Mouse (Mus musculus): ENCODE data around the gene Trpc7. TPM values are rescaled to one million over a fixed set of nuclear protein-coding genes. Genes with fewer than 3 reads are reported as not detected.

Gene Trpc7
- not detected in 2 replicates for polyA plus RNA-seq (2012; rRNA removed)

- no peak for DNase-seq (ENCODE audit: low read depth)
Observed at GRCm38 (mm10) chr13:56895893-56896292, at the start of gene Trpc7. Trpc7 (minus strand) TSS chr13:56895993.

DNA sequence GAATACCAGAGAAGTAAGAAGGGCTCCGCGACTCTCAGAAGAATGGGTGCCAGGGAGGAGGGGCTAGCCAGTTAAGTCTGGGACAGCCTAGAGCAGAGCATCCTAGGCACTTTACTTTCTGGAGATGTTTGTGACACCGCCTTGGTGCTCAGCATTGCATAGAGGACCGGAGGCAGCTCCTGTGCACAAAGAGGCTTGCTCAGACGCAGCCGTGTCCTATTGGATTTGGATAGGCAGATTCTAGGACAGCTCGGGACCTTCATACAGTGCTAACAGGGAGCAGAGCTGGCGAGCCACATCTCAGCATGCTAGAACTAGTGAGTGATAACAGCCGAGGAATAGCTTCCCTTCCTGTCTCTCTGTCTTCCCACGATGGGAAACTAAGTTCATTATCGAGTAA lies 43.5 kb upstream of the Trpc7 start:
- DNase-seq (ENCODE audit: low read depth) = no peak

GRCm38 (mm10) chr13:56933832-56934510 lies 38.2 kb upstream of the Trpc7 start:
- no peak for DNase-seq (ENCODE audit: low read depth)

DNA sequence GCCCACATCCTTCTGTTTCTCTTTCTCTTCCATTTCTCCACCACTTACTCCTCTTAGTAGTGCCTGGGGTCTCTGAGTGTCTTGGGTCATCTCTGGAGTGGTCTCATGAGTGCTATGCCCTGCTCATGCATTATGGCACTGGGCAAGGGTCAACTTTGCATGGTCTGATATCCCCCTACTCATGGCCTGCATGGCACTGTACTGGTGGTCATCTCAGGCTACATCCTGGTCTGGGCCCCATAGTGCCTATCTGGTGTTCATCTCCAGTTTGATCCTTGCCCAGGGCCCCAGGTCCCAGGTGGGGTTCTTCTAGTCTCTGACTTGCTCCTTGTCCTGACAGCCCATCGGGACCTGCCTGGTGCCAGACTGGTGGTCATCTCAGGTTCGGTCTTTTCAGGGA lies 34.6 kb upstream of the Trpc7 start:
- no peak for DNase-seq (ENCODE audit: low read depth)

DNA sequence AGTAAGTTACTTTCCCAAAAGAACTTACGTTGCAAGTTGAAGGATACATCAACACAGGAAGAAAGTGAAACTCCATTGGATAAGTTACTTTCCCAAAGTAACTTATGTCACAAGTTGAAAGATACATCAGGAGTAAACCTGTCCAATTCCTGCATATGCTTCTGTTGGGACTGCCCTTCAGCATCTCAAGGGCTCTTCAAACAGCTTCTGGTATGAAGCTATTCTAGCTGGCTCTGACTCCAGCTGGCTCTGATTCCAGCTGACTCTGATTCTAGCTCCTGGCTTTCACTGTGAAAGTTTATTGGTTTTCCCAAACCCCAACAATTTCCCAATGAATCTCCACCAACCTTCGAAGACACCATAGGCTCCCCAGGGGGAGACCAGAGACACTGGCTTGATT lies 27.2 kb upstream of the Trpc7 start:
- no peak for DNase-seq (ENCODE audit: low read depth)

- no peak for DNase-seq (ENCODE audit: low read depth)
Observed at GRCm38 (mm10) chr13:56921251-56921650, 25.5 kb upstream of the Trpc7 start.

GRCm38 (mm10) chr13:56914721-56915120 lies 18.9 kb upstream of the Trpc7 start:
- DNase-seq (ENCODE audit: low read depth) = no peak

- no peak for DNase-seq (ENCODE audit: low read depth)
Observed at GRCm38 (mm10) chr13:56911093-56911492, 15.3 kb upstream of the Trpc7 start.

DNA sequence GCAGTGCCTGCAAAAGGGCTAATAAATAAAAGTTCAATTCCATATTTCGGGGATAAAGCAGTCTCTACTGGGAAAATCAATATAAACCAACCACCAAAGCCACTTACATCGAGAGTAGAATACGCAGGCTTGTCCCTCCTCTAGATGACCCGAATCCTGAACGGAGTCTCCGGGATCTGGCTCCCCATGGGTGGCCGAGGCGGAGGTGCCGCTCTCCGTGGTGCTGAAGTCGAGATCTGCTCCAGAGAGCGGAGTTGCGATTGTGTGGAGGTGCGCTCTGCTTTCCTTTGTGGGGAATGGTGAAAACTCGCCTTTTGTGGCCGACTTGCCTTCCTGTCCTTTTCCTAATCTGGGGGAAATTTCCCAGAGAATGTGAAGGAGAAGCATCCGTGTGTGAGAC lies 407 bp downstream of the Trpc7 start:
- no peak for DNase-seq (ENCODE audit: low read depth)

GRCm38 (mm10) chr13:56894543-56894942 lies 1.2 kb downstream of the Trpc7 start:
- no peak for DNase-seq (ENCODE audit: low read depth)

DNA sequence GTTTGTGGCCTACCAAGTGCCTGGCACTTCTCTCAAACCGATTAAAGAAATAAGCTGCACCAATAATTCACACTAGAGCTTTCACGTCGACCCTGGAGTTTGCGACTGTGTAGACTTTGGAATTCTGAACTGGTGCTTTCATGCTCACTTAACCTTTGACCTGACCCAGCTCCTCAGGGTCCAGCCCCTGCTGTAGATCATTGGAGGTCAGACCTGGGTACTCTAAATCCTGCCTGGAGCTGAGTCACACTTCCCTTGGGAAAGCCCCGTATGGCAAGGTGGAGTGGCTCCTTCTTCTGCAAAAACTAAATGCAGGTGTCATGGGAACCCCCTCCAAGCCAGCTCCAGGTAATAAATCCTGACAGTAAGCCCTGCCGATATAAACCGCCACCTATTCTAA lies 5.9 kb downstream of the Trpc7 start:
- DNase-seq (ENCODE audit: low read depth) = no peak

- no peak for DNase-seq (ENCODE audit: low read depth)
Observed at GRCm38 (mm10) chr13:56882931-56883330, 12.9 kb downstream of the Trpc7 start.

DNA sequence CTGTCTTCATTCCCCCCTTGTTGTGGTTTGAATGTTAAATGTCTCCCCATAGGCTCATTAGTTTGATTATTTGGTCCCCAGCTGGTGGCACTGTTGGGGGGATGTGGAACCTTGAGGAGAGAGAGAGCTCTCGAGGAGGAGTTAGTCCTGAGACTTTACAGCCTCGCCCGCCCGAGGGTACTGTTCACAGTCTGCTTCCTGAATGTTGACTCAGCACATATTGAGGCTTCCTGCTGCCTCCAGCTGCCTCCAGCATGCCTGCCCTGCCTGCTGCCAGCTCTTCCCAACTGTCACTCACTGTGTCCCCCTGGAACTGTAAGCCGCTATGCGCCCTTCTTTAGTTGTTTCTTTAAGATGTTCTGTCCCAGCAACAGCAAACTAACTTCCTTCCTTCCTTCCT lies 31.2 kb downstream of the Trpc7 start:
- DNase-seq (ENCODE audit: low read depth) = no peak

GRCm38 (mm10) chr13:56862011-56862410 lies 33.8 kb downstream of the Trpc7 start:
- DNase-seq (ENCODE audit: low read depth) = no peak

- DNase-seq (ENCODE audit: low read depth) = no peak
Observed at GRCm38 (mm10) chr13:56854506-56854905, 41.3 kb downstream of the Trpc7 start.

GRCm38 (mm10) chr13:56853436-56853835 lies 42.4 kb downstream of the Trpc7 start:
- no peak for DNase-seq (ENCODE audit: low read depth)

GRCm38 (mm10) chr13:56845866-56846265 lies 49.9 kb downstream of the Trpc7 start:
- DNase-seq (ENCODE audit: low read depth) = no peak

GRCm38 (mm10) chr13:56815471-56815870 lies 80.3 kb downstream of the Trpc7 start:
- no peak for DNase-seq (ENCODE audit: low read depth)

GRCm38 (mm10) chr13:56806776-56807490 lies 88.9 kb downstream of the Trpc7 start:
- DNase-seq (ENCODE audit: low read depth) = peak; percentile 14

DNA sequence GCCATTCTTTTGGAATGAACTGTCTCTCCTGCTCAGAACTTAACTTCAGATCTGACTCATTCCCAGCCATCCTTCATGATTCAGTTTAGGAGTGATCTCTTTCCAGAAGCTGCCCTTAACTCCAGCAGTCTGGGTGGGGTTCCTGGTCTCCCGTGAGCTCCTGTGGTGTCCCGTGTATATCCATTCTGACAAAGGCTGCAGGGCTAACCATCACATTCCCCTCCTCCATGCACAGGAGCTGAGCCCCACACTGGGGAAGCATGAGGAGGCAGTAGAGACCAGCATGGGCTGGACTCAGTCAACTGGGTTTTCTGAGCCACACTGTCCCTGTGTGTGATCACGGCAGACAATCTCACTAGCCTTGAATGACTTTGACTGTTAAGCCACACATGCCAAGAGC lies 90.7 kb downstream of the Trpc7 start:
- no peak for DNase-seq (ENCODE audit: low read depth)

DNA sequence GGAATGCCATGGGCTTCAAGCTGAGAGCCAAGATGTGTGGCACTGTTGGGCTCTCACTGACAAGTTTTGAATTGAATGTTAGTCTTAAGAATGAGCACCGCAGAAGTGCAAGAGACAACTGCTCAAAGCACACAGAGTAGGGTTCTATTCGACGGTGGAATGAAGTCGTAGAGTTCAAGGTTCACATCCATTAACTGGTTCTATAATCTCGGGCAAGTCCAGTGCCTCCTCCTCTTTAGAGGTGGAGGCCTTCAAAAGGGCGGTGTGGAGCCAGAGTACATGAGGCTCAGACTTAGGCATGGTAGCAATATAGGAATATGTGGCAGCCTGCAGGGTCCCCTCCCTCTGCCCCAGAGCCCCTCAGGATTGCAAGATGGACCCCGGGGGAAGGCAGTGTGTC lies 98.3 kb downstream of the Trpc7 start:
- no peak for DNase-seq (ENCODE audit: low read depth)

- no peak for DNase-seq (ENCODE audit: low read depth)
Observed at GRCm38 (mm10) chr13:56795501-56795900, 100.3 kb downstream of the Trpc7 start.

DNA sequence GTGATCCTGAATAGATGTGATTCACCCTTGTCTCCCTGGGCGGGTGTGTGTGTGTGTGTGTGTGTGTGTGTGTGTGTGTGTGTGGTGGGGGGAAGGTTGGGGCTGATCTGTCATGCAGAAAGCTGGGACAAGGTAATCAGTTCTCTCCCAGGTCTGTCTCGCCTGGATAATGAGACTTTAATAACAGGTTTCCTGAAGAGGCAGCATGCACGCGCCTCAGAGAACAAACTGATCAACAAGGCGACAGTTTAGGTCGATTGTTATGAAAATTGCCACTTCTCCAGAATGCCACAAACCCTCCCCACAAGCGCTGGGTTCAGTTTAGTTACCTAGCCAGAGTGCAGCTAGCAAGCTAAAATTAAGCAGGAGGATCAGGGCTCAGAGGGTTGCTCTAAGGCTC lies 101.4 kb downstream of the Trpc7 start:
- no peak for DNase-seq (ENCODE audit: low read depth)

DNA sequence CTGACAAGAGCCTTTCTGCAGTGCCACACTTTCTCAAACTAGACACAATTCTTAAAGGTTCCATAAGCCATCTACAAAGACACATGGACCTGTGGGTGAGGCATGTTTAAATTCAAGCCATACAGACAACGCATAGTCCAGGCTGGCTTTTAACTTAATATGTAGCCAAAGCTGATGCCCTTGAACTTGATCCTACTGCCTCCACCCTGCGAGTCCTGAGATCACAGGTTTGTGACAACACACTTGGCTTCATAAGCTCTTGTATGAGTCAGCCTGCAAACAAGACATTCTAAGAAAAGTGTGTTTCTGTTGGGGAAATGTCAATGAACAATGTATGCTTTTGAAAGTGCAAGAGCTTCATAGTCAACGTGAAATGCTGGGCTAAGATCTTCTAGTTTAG lies 102.9 kb downstream of the Trpc7 start:
- no peak for DNase-seq (ENCODE audit: low read depth)

Measured in gonadal fat pad, adult 2 months (tissue).